Mouse (Mus musculus) hindbrain, embryonic 15.5 days (tissue): ENCODE measurements around the gene Slit2. TPM values are rescaled to one million over a fixed set of nuclear protein-coding genes. Genes with fewer than 3 reads are reported as not detected.

Experiments
- ATAC-seq: fragments of 200-750 bp; cut with Nextera tagmentation; 2 replicates; pipeline ENCODE4 v1.8.0; 2017; ENCODE audit warnings: low read depth, moderate number of reproducible peaks, moderate TSS enrichment; ENCODE audit not compliant: low FRiP score
- H3K27ac ChIP-seq: fragments of 300-500 bp; sonication (generic); replicated peaks from 2 replicates; pipeline ENCODE4 v1.5.1; 2015; ENCODE audit warnings: mild to moderate bottlenecking, inconsistent platforms
- H3K27me3 ChIP-seq: fragments of 300-500 bp; sonication (generic); 2 replicates; pipeline ENCODE4 v1.6.1; 2015; ENCODE audit warnings: control low read depth, inconsistent platforms
- H3K36me3 ChIP-seq: fragments of 300-500 bp; sonication (generic); 2 replicates; pipeline ENCODE4 v1.6.1; 2015; ENCODE audit warnings: control low read depth, inconsistent platforms
- H3K4me1 ChIP-seq: fragments of 300-500 bp; sonication (generic); replicated peaks from 2 replicates; pipeline ENCODE4 v1.6.1; 2015; ENCODE audit warnings: control low read depth, inconsistent platforms
- H3K4me2 ChIP-seq: fragments of 300-500 bp; sonication (generic); 2 replicates; pipeline ENCODE4 v1.6.1; 2015; ENCODE audit warnings: moderate library complexity, mild to moderate bottlenecking, inconsistent platforms
- H3K4me3 ChIP-seq: fragments of 300-500 bp; sonication (generic); 2 replicates; pipeline ENCODE4 v1.5.1; 2015; ENCODE audit warnings: mild to moderate bottlenecking, inconsistent platforms
- H3K9ac ChIP-seq: fragments of 300-500 bp; sonication (generic); 2 replicates; pipeline ENCODE4 v1.6.1; 2015; ENCODE audit warnings: inconsistent platforms
- H3K9me3 ChIP-seq: fragments of 300-500 bp; sonication (generic); 2 replicates; pipeline ENCODE4 v1.6.1; 2016; ENCODE audit warnings: control low read depth, inconsistent platforms
- WGBS: fragments of 180-500 bp; shearing (Covaris S2); methylation state at CpG from one replicate; pipeline ENCODE4 v1.1.7; 2015; 5-methylcytosine and 5-hydroxymethylcytosine counted together
- microRNA-seq: library from miRNA; unstranded; fragments of <30 nt; microRNA quantifications from one replicate; pipeline ENCODE4, GENCODE M21; 2016
- polyA plus RNA-seq: library from polyadenylated mRNA; unstranded; fragments of >200 nt; fragmentation: Nextera tagmentation; extraction: Ambion mirVana; gene quantifications from 2 replicates; pipeline ENCODE4 v1.2.1, GENCODE M21; 2015

The Slit2 gene
- polyA plus RNA-seq, 1 experiment from 2014 or later: 22.9 TPM

DNA sequence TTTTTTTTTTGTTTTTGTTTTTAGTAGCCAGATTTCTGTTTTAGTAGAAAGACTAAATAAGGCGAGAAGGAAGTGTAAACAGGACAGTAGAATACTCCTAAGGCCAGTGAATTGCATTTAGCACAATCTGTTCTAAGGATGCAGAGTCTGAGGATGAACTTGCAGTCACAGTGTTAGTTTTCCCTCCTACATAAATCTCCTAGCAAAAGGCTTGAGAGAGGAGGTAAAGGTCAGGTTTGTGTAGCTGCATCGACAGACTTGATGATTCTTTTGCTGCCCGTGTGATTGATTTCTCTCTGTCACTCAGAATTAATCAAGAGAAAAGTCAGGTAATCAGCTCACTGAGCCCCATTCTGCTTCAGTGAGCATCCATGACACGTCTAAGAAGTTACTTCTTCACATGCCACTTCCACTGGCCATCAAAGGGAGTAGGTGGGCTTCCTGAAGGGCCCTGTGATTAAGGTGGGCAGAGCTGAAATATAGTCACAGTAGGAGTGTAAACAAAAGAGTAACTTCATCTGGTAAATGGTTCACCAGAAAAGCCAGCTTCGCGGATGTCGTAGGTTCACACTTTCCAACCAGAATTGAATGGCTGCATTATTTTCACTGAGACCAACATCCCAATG is 358.0 kb downstream of the Slit2 start:
- H3K4me2 ChIP-seq: no peak overlapping the region
- no peaks in the 10 kb centered on the region for H3K36me3 ChIP-seq
- ATAC-seq: no peak
- no peak overlapping the region for H3K4me3 ChIP-seq
- no peaks in the 10 kb centered on the region for H3K27me3 ChIP-seq
- 48% methylated on average over 7 of the region's 7 CpGs for WGBS
- H3K4me1 ChIP-seq: no peaks in the 10 kb centered on the region
- no peaks in the 10 kb centered on the region for H3K9me3 ChIP-seq
- no peak overlapping the region for H3K27ac ChIP-seq
- no peak overlapping the region for H3K9ac ChIP-seq

DNA sequence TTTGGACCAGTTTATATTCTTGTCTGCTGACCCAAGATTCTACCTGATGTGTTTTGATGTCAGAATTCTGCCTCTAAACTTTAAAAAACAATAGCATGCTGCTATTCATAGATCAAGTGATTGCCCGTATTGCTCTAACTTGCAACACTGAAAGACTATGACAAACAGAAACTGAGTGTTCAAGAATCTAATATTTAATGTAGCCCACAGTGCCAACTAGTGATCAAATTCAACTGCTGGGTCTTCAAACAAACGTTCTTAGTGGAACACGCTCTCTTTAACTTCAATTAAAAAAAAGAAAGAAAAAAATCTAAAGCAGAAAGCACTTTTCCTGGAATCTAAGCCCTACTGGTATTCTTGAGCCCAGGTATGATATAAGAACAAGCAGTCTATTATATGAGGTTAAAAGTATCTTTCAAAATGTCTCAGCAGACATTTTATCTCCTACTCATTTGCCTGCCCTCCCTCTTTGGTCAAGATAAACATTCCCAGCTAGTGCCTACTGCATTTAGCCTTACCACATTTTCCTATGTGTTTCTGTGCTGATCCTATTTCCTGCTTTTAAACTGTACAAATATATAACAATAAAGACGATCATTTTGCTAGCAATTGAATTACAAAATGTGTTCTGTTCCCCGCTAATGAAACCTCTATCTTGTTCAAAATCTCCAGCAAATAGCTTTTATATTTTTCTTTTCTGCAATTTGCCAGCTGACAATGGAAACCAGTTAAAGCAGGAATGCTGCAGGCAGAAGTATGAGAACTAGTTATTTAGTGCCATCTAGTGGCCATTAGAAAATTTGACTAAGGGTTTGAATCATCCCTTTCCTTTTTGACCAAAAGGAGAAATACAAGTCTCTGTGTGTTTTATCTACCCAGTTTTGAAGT is 362.4 kb downstream of the Slit2 start:
- peak overlapping the region; percentile 62; the same call in 1 of the 2 replicates for H3K27ac ChIP-seq
- H3K9ac ChIP-seq: no peak overlapping the region
- no peak overlapping the region for H3K4me2 ChIP-seq
- no peaks in the 10 kb centered on the region for H3K4me1 ChIP-seq
- 46% methylated on average over 5 of the region's 5 CpGs for WGBS
- no peaks in the 10 kb centered on the region for H3K36me3 ChIP-seq
- H3K9me3 ChIP-seq: no peaks in the 10 kb centered on the region
- no peaks in the 10 kb centered on the region for H3K27me3 ChIP-seq
- peak; percentile 79 for ATAC-seq
- H3K4me3 ChIP-seq: no peak overlapping the region

DNA sequence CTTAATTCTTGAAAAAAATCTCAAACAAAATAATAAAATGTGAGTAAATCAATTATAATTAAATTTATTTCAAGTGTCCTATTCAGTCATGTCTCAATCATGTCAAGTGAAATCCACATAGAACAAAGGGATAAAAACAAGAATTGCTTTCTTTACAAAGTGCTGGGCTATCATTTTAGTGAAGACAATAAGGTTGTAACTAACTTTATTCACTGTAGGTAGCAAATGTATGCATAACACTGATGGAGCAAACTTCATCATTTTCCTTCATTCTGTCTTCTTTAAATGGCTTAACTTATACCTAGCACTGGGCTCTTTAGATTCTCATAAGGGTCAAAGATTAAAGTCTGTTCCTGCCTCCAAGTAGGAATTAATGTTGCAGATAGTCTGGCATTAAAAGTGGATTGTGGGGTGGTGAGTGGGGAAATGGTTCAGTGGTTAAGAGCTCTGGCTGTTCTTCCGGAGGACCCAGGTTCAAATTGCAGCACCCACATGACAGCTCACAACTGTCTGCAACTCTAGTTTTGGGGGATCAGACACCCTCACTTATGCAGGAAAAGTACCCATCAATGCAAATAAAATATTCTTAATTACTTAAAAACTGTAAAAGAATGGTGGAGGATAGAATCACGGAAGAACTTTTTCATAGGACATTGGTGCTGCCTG is 363.2 kb downstream of the Slit2 start:
- no peak overlapping the region for H3K4me3 ChIP-seq
- H3K4me2 ChIP-seq: no peak overlapping the region
- peak; percentile 19; the same call in 1 of the 2 replicates for ATAC-seq
- H3K36me3 ChIP-seq: no peaks in the 10 kb centered on the region
- H3K27me3 ChIP-seq: no peaks in the 10 kb centered on the region
- no peak overlapping the region for H3K27ac ChIP-seq
- H3K9ac ChIP-seq: no peak overlapping the region
- no peaks in the 10 kb centered on the region for H3K9me3 ChIP-seq
- 93% methylated on average over 2 of the region's 2 CpGs for WGBS
- no peaks in the 10 kb centered on the region for H3K4me1 ChIP-seq

DNA sequence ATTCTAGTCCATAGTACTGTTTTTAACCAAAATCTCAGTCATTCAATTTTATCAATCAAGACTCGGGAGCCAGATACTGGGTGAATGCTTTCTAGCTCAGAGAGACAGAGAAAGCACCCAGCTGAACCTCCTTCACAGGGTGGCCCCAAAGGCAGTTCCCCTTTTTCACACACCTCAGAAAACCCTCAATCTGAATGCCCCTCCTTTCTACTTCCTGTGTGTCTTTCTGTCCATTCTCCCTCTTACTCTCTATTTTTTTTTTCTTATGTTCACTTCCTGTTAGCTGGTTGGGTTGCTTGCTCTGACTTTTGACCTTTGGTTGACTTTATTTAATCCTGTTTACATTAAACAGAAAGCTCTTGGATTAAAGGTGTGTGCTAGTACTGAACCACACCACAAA is 366.4 kb downstream of the Slit2 start:
- H3K4me2 ChIP-seq: no peak overlapping the region
- ATAC-seq: no peak

More for the DNA sequence above, 366.4 kb downstream of the Slit2 start:
- no peaks in the 10 kb centered on the region for H3K36me3 ChIP-seq
- 85% methylated on average over 1 of the region's 1 CpGs for WGBS
- no peaks in the 10 kb centered on the region for H3K4me1 ChIP-seq
- no peak overlapping the region for H3K9ac ChIP-seq
- no peaks in the 10 kb centered on the region for H3K27me3 ChIP-seq
- H3K27ac ChIP-seq: no peak overlapping the region
- H3K4me3 ChIP-seq: no peak overlapping the region
- no peaks in the 10 kb centered on the region for H3K9me3 ChIP-seq

Small RNA genes within 50 kb of the gene (microRNA-seq; reads per million reads assigned to microRNA genes)
- 27.0 reads per million, percentile 36 among the genes with 10 or more reads in this experiment for gene Mir218-1
